Mouse (Mus musculus): ENCODE data around the gene Tspan9.

- TF ChIP-seq CTCF (IDR thresholded peaks at IDR 0.05; ENCODE audit: low read depth, low read length): no peak
- TF ChIP-seq POLR2A (IDR thresholded peaks at IDR 0.05; ENCODE audit: extremely low read depth, insufficient read depth, low read length): no peak
These were observed 47.5 kb downstream of the Tspan9 start for GRCm38 (mm10) chr6:128095906-128096305.
